Mouse (Mus musculus) embryo, embryonic 11.5 days (tissue): ENCODE results near the gene B4galt4.
"Not testable (repeated sequence)": the region's sequence is repeated elsewhere in the genome, so short reads cannot be mapped to it uniquely, and the experiment has no call there.

ENCODE experiments used
- DNase-seq: peaks from one replicate; pipeline ENCODE4 v3.0.0-alpha.2; 2012; ENCODE audit warnings: low read depth, low spot score

The B4galt4 gene

DNA sequence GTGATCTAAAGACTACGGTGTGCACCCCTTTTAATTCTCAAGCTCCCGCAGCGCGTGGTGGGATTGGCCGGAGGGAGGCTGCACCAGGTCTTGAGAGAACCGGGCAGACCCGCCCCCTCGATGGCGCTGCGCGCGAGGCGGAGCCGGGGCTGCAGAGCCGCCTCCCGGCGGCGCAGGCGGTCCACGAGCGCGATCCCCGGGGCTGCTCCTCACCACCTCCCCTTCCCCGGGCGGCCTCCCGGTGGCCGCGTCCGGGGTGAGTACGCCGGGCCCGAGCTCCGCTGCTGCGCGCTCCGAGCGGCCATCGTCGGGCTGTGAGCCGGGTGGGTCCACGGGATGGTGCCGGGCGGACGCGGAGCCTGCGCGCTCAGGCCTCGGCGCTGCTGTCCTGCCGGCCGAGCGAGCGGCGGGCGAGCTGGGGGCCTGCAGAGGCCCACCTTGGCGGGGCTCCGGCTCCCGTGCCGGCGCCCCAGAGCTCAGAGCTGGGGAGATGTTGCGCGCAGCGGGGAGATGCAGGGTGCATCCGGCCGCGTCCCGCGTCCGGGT is at the start of gene B4galt4:
Gene B4galt4 (plus strand): TSS at position 152 of the 546 bp plus-strand sequence.
- peak; percentile 57 for DNase-seq

- DNase-seq = no peak
These were observed 47.0 kb upstream of the B4galt4 start for GRCm38 (mm10) chr16:38694906-38695540.

- DNase-seq = no peak
These were observed 46.5 kb upstream of the B4galt4 start for GRCm38 (mm10) chr16:38695557-38695956.

DNA sequence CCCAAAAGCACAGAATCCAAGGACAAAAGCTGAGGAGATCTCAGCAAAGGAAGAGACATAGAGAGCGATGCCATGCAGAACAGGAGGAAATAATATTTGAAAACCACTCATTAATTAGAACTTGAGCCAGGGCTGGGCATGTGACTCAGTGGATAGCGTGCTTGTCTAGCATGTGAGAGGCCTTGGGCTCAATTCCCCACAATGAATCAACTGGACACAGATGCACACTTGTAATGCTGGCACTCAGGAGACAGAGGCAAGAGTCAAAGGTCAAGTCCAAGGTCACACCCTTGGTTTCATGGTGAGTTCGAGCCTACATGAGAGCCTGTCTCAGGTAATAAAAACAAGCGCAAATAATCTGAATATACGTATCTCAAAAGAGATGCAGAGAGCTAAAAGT is 44.5 kb upstream of the B4galt4 start:
- DNase-seq = no peak

DNA sequence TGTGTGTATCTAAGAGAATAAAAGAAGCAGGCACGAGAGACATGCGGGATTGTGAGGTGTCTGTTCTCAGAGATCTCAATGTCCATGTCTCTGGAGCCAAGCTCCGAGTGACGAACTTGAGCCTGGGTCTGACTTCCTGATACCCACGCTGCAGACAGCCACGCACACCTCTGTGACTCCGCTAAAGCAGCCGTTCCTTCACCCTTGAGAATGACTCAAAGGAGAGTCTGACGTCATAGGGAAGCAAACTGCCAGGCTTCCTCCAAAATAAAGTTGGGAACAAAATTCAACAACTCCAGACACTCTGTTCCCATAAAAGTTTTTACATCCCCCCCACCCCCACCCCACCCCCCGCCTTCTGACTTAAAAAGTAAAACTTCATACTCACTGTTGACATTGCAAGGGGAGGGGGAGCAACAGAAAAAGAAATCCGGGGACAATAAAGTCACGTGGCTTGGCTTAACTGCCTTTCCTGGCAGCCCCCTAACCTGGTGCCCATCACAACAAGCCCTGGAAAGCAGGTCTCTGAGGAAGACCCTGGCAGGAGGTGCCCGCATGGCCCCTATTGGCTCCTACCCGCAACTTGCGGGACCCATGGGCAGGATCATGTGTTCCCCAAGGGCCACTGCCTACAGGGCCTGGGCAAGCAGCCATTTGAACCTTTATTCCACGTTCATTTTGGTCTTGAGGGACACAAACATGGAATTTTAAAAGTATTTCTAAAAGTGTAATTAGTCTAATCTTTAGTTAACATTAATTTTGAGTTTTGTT is 41.5 kb upstream of the B4galt4 start:
- no peak for DNase-seq

DNA sequence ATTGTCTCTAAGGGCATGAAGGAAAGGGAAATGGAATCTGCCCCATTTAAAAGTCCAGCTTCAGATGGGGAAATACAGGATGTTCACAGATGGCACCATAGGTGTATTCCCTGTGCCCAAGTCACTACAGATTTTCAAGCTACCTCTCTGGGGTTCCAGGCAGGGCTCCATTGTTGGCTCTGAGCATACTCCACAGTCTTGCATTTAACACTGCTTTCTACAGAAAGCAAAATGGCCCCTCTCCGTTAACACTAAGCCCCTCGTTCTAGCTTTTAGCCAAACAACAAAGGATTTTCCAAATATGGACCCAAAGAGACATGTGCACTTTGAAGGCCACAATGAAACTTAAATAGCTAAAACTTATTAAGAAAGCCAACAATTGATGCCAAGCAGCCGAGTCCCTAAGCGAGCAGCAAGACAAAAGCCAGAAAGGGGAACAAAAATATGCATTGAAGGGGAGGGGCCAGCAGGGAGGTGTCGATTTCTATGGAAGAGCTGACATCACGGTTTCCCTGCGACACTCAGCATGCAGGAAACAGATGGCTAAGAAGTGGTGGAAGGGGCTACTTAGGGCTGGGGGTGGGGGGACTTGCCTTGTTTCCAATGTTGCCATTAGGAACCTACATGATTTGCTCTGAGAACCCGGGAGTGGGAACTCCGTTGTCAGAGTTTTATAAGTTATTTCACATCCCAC is 40.4 kb upstream of the B4galt4 start:
- DNase-seq = no peak

DNA sequence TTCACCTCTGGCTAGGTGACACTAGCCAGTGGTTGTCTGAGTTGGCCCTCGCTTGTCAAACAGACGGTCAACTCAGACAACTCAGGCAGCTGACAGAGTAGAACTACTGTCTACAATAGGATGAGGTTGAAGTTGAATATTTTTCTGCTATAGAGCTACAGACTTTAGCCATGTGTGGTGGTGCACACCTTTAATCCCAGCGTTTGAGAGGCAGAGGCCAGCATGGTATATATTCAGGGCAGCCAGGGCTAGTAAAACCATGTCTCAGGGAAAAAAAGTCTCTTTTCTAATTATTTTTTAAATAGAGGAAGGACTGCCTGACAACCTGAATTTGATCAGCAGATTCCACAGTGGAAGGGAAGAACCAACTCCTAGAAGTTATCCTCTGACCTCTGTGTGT is 39.7 kb upstream of the B4galt4 start:
- DNase-seq = no peak

DNA sequence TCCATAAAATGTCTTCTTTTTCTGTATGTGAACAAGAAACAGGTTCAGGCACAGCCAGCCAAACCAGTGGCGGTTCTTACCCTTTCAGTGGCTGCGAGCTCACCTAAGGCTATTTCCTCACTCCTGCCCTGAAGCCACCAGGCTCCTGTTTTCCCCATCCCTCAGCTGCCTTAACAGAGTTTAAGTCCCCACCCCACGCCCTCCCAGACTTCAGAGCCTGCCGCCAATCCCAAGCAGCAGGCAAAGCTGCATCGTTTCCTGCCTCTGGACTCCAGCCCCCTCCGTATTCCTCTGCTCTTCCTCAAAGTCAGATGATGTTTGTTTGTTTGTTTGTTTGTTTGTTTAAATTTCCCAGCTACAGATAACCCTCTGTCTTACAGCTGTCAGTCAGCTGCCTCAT is 38.6 kb upstream of the B4galt4 start:
- no peak for DNase-seq

DNA sequence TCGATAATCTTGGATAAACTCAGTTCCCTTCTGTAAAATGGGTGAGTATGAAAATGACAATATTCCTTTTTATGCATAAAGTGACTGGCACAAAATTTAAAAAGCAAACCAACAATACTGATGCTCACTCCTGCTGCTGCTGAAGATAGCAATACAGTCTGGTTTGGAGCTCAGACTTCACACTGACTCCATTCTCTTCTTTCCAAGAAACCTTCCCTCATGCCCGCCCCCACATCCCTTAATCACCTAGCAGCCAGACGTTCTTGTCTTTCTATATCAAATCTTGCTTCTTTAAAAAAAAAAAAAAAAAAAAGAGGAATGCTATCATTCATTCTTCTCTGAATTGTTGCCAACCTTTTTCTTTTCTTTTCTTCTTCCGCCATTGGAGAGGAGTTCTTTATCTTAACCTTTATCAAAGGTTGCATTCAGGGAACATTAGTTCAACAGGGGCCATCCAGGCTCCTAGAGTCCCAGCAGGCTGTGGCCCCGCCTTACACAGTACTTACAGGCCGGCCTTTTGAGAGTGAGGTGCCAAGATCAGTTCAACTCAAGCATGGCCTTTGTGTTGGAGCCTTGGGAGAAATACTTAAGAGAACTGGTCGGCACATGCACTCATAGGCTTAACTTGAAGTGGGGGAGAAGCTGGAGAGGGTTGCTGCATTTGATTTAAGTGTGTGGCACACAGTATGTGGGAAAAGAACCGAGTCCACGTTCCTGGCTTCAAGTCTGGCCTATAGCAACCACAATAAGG is 36.4 kb upstream of the B4galt4 start:
- no peak for DNase-seq

DNA sequence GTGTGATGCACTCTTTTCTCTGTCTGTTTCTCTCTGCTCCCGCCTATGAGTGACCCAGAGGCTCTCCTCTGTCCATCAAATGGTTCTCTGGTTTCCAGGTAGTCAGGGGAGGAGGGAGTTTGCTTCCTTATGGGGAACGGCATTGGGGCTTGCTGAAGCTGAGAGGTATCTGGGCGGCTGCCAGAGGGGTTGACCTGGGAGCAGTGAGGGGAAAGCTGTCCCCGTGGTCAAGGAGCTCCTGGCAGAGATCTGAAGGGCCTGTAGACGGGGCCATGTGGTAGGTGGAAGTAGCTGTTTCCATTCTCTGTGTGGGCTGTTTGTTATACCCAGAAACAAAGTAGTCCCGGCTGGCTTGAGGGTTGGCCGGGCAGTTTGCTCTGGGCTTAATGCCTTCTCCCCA is 35.3 kb upstream of the B4galt4 start:
- no peak for DNase-seq

DNA sequence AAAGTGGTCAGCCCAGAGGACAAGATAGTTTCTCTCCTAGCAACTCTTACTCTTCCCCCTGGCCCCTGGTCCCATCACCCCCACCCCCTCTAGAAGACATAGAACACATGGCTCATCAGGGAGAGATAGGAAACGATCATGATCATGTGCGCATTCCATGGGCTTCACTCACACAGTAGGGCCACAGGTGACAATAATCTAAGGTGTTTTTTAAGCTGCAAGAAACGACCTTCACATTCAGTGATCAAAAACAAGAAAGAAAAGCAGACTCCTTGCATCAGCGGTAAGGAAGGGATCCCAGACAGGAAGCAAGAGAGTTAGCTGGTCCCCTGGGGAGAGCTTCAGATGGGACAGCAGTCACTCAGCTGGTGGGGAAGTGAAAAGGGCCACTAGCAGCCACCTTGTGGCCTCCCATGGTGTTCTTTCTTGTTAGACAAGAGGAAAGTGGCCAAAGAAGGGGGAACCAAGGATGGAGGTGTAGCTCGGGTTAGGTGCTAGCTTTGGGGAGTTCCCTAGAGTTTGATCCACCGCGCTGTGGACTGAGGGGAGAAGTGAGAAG is 33.0 kb upstream of the B4galt4 start:
- DNase-seq = no peak

DNA sequence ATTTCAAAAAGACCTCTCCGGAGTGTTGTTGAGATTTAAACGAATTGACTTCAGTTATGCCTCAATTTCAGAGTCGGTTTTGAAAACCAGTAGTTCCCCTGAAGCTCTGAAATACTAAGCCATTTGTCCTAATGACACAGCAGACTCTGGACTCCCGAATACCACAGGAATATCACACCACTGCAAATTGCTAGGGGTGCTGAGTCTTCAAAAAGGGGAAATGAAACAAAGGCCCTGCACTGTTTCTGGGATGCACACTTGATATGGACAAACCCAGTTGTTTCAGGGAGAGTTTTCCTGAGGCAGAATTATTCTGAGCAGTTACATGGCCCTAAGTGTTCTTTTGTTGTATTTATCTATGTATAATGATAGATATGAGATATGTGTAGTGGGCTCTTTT is 30.8 kb upstream of the B4galt4 start:
- DNase-seq = no peak

DNA sequence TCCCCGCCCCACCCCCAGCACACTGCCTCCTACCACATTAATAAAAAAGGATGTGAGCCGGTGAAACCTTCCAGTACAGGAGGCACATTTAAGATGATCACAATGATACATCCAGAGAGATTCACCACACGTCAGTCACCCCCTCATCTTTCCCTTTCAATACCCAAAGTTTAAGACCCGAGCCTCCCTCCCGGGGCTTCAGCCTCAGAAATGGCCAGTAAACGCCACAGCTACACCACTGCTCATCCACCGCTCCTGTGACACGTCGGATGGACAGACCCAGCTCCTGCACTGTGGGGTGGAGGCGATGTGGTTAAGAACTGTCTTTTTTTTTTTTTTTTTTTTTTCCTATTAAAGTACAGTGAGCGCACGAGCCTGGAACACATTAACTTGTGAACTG is 30.0 kb upstream of the B4galt4 start:
- DNase-seq = no peak

GRCm38 (mm10) chr16:38712581-38713403 is 29.3 kb upstream of the B4galt4 start, which contains the start of gene Arhgap31:
TSS of gene Arhgap31 (minus strand) at chr16:38713274.
- peak; percentile 59 for DNase-seq

DNA sequence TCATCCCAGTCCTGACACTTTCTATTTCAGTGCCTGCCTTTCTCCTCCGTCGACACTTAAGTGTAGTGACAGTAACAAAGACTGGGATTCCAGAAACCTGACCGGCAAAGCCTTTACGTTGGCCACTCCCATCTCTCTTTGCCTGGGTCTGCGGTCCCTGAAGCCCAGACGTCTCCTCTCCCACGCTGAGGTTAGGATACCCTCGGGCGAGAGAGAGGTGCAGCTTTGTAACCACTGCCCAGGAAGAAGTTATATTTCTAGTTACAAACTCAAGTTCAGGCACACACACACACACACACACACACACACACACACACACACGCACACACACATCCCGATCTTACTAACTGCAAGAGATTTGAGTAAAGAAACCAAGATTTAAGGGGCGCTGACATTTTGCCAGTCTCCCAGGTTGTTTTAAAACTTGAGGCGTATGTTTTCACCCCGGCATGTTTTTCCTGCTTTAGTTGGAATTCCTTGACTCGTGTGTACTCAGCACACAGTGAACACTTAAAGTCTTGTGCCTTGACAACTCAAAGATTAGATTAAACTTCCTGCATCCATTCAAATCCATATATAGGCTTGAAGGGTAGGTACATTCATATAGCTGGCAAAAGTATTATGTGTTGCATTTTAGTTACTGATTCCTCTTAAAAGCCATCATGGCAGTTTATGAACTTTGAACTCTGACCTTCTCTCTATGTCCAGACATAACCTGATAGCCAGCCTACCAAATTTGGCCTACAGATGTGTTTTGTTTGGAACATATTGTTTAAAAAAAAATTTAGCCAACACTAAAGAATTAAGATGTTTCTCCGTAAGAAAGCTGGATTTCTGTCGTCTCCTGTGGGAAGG is 28.4 kb upstream of the B4galt4 start:
- DNase-seq = no peak

DNA sequence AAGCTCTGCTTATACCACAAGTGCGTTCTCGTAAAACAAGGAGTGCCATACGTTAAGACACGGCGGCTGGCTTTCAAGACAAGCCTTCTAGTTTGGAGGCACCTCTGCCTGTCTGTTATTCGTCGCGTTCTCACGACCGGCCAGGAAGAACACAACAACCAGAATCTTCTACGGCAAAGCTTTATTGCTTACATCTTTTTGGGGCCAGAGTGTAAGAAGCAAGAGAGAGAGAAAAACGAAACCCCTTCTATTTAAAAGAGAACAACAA is 27.9 kb upstream of the B4galt4 start:
- not testable (repeated sequence) for DNase-seq

- no peak for DNase-seq
These were observed 20.7 kb upstream of the B4galt4 start for GRCm38 (mm10) chr16:38721377-38721776.

DNA sequence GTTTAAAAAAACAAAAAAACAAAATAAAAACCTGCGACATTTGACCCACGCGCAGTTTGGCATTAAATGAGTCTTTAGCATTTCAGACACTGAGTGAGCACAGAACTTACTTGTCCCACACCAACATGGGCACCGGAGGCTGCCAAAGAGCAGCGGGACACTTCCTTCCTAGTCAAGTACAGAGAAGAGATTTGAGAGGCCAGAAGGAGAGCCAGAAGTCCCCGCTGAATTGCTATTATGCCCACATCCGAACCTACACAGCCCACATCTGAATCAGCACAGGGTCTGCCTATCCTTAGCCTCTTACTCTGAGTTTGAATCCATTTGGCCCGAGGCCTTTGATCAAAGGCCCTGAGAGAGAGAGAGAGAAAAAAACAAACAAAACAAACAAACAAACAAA is 17.8 kb upstream of the B4galt4 start:
- DNase-seq = no peak

DNA sequence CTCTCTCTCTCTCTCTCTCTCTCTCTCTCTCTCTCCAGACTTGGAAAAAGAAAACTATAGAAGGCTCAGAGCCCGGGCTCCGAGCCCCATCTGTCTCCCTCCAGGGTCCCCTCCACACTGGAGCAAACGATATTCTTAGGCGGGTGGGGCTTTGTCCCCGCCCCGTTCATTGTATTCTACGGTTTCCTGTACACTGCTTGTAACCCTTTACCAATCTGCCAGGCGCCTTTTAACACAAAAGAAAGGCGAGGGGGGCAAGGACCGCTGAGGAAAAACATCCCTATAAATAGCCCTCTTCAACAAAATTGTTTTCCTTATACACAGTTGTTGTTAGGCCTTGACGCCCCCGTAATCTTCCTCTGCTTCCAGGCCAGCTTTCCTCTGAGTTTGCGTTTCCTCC is 17.1 kb upstream of the B4galt4 start:
- no peak for DNase-seq
